Mouse (Mus musculus) ES-Bruce4 (cell line): ENCODE measurements around the gene Brinp1. TPM values are rescaled to one million over a fixed set of nuclear protein-coding genes. Genes with fewer than 3 reads are reported as not detected.

ENCODE experiments used
- H3K27ac ChIP-seq: 2 replicates; pipeline ENCODE4 v1.5.1; 2012; ENCODE audit warnings: low read length, inconsistent platforms; ENCODE audit not compliant: insufficient read depth
- H3K27me3 ChIP-seq: 2 replicates; pipeline ENCODE4 v1.6.1; 2012; ENCODE audit warnings: mild to moderate bottlenecking, low read length, inconsistent platforms; ENCODE audit not compliant: control insufficient read depth, poor library complexity, insufficient read depth, severe bottlenecking
- H3K36me3 ChIP-seq: 2 replicates; pipeline ENCODE4 v1.6.1; 2012; ENCODE audit warnings: inconsistent platforms, mild to moderate bottlenecking, low read length, moderate library complexity; ENCODE audit not compliant: control insufficient read depth, poor library complexity, insufficient read depth, severe bottlenecking
- H3K4me1 ChIP-seq: one replicate; pipeline ENCODE4 v1.8.1; 2011; ENCODE audit warnings: low read length; ENCODE audit not compliant: control insufficient read depth, insufficient read depth
- H3K4me3 ChIP-seq: 2 replicates; pipeline ENCODE4 v1.5.1; 2011; ENCODE audit warnings: low read depth, mild to moderate bottlenecking, low read length
- H3K9ac ChIP-seq: 2 replicates; pipeline ENCODE4 v1.6.1; 2012; ENCODE audit warnings: low read depth, mild to moderate bottlenecking, inconsistent platforms; ENCODE audit not compliant: poor library complexity, severe bottlenecking
- H3K9me3 ChIP-seq: replicated peaks from 2 replicates; pipeline ENCODE4 v1.6.1; 2012; ENCODE audit warnings: mild to moderate bottlenecking, low read length, inconsistent platforms; ENCODE audit not compliant: control insufficient read depth, poor library complexity, insufficient read depth, severe bottlenecking
- CTCF ChIP-seq: IDR thresholded peaks from one replicate; pipeline ENCODE4 v1.8.1; 2011; ENCODE audit warnings: low read depth, low read length
- EP300 ChIP-seq: IDR thresholded peaks from 2 replicates; pipeline ENCODE4 v1.6.1; 2011; ENCODE audit warnings: low read depth, low read length; ENCODE audit not compliant: insufficient read depth
- POLR2A ChIP-seq: IDR thresholded peaks from one replicate; pipeline ENCODE4 v1.8.1; 2011; ENCODE audit warnings: low read length; ENCODE audit not compliant: insufficient read depth
- polyA plus RNA-seq: library from polyadenylated mRNA; stranded (reverse); fragments of >200 nt; gene quantifications from 2 replicates; pipeline ENCODE4 v1.2.4, GENCODE M21; 2011; ENCODE audit warnings: low read depth; ENCODE audit not compliant: missing spikeins, insufficient read depth, insufficient read length

The Brinp1 gene
- polyA plus RNA-seq, 1 experiment: 0.49 TPM

GRCm38 (mm10) chr4:68801923-68802855 is 152.0 kb downstream of the Brinp1 start:
- no peaks in the 10 kb centered on the region for H3K27me3 ChIP-seq
- H3K36me3 ChIP-seq: no peaks in the 10 kb centered on the region
- H3K27ac ChIP-seq: no peak overlapping the region
- H3K4me3 ChIP-seq: no peak overlapping the region
- TF ChIP-seq CTCF (no peak), POLR2A (no peak), EP300 (no peak)
- no peak overlapping the region for H3K9ac ChIP-seq
- H3K9me3 ChIP-seq: no peaks in the 10 kb centered on the region
- no peaks in the 10 kb centered on the region for H3K4me1 ChIP-seq

- H3K27ac ChIP-seq: no peak overlapping the region
- TF ChIP-seq EP300 (no peak), CTCF (no peak), POLR2A (no peak)
- no peak overlapping the region for H3K9ac ChIP-seq
- H3K27me3 ChIP-seq: no peaks in the 10 kb centered on the region
- H3K4me3 ChIP-seq: no peak overlapping the region
- no peaks in the 10 kb centered on the region for H3K9me3 ChIP-seq
- no peaks in the 10 kb centered on the region for H3K36me3 ChIP-seq
- H3K4me1 ChIP-seq: no peaks in the 10 kb centered on the region
These were observed 164.2 kb downstream of the Brinp1 start for GRCm38 (mm10) chr4:68790003-68790402.

- no peak overlapping the region for H3K27ac ChIP-seq
- no peaks in the 10 kb centered on the region for H3K27me3 ChIP-seq
- no peaks in the 10 kb centered on the region for H3K36me3 ChIP-seq
- no peaks in the 10 kb centered on the region for H3K4me1 ChIP-seq
- no peak for TF ChIP-seq CTCF
- no peak for TF ChIP-seq EP300
- no peak for TF ChIP-seq POLR2A
- no peaks in the 10 kb centered on the region for H3K9me3 ChIP-seq
- H3K4me3 ChIP-seq: no peak overlapping the region
- H3K9ac ChIP-seq: no peak overlapping the region
These were observed 165.7 kb downstream of the Brinp1 start for GRCm38 (mm10) chr4:68788477-68788999.

GRCm38 (mm10) chr4:68787642-68788041 is 166.6 kb downstream of the Brinp1 start:
- TF ChIP-seq EP300 (no peak), POLR2A (no peak), CTCF (no peak)

GRCm38 (mm10) chr4:68768256-68768655 is 185.9 kb downstream of the Brinp1 start:
- H3K9me3 ChIP-seq: no peaks in the 10 kb centered on the region
- no peak overlapping the region for H3K4me3 ChIP-seq
- H3K27ac ChIP-seq: no peak overlapping the region
- H3K4me1 ChIP-seq: no peaks in the 10 kb centered on the region
- TF ChIP-seq POLR2A: no peak
- no peaks in the 10 kb centered on the region for H3K36me3 ChIP-seq
- no peak overlapping the region for H3K9ac ChIP-seq
- H3K27me3 ChIP-seq: no peaks in the 10 kb centered on the region

More at GRCm38 (mm10) chr4:68787642-68788041, 166.6 kb downstream of the Brinp1 start:
- Histone ChIP-seq H3K36me3 (no peaks in the 10 kb centered on the region), H3K9ac (no peak overlapping the region), H3K9me3 (no peaks in the 10 kb centered on the region), H3K27me3 (no peaks in the 10 kb centered on the region), H3K4me1 (no peaks in the 10 kb centered on the region), H3K4me3 (no peak overlapping the region), H3K27ac (no peak overlapping the region)

- H3K4me3 ChIP-seq: no peak overlapping the region
- H3K27me3 ChIP-seq: no peaks in the 10 kb centered on the region
- H3K9ac ChIP-seq: no peak overlapping the region
- H3K36me3 ChIP-seq: no peaks in the 10 kb centered on the region
- no peaks in the 10 kb centered on the region for H3K9me3 ChIP-seq
- TF ChIP-seq CTCF (no peak), EP300 (no peak), POLR2A (no peak)
- H3K27ac ChIP-seq: no peak overlapping the region
- H3K4me1 ChIP-seq: no peaks in the 10 kb centered on the region
These were observed 186.8 kb downstream of the Brinp1 start for GRCm38 (mm10) chr4:68767393-68767792.
